Mouse (Mus musculus) spleen, adult 2 months (tissue): Measurements from ENCODE around the gene Mpv17l2.

ENCODE experiments used
- CTCF ChIP-seq: fragments of 200-500 bp; IDR thresholded peaks from 2 replicates; pipeline ENCODE4 v1.5.1; 2011; ENCODE audit warnings: mild to moderate bottlenecking, inconsistent platforms; ENCODE audit not compliant: insufficient read depth, insufficient read length, insufficient replicate concordance; ENCODE audit errors: extremely low read depth
- POLR2A ChIP-seq: fragments of 200-500 bp; IDR thresholded peaks from 2 replicates; pipeline ENCODE4 v1.6.1; 2011; ENCODE audit warnings: low read depth, low read length, inconsistent platforms

GRCm38 (mm10) chr8:70801156-70801555 lies 40.4 kb upstream of the Mpv17l2 start:
- TF ChIP-seq CTCF (no peak), POLR2A (no peak)
